ENCODE assay signal across 27 mouse cellular contexts in the genomic region with DNA sequence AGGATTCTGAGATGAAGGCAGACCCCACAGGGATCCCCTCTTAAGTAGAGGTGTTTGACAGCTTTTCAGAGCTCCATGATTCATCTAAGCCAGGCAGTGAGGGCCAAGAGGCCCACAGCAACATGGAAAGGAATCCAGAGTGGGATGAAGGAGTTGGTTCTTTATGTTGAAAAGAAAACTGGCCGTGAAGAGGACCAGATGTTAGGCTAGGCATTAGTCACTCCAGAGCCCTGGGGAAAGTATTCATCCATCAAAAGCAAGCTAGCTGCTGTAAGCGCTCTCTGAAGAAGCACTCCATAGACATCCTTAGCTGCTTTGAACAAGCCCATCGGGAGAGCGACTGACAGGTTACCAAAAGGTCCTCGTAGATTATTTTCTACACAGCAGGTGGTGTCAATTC.
DNase-seq lines count a peak whose midpoint lies in the region; ATAC-seq lines count a peak whose summit lies in the region.
"Had no signal": no experiment of that assay in that cellular context is flagged by ENCODE, and none has a peak within 500 bp of the region (broad histone marks: within the 10 kb centered on the region; RNA-seq: fewer than 3 reads in every experiment).

No protein-coding gene starts in this region.

- 0 out of 2 replicates have a peak overlapping the region, but pooled peaks have one; percentile 8 for H3K27ac ChIP-seq in heart, embryonic 13.5 days (replicated peaks)
- no peak overlapping the region for H3K27ac ChIP-seq in midbrain, embryonic 11.5 days (ENCODE audit: low read depth, low read length)
- no peak overlapping the region for H3K27ac ChIP-seq in midbrain, embryonic 10.5 days (replicated peaks)
- H3K27ac ChIP-seq in neural tube, embryonic 11.5 days (ENCODE audit: low read depth, low read length): no peak overlapping the region
- no peak overlapping the region for H3K27ac ChIP-seq in liver, embryonic 11.5 days (ENCODE audit: low read depth, low read length)
- H3K27ac ChIP-seq: forebrain, embryonic 10.5 days; forebrain, embryonic 15.5 days; hindbrain, embryonic 12.5 days; left cerebral cortex, adult 2 months; limb, embryonic 13.5 days; liver, embryonic 13.5 days had no signal

- no peaks in the 10 kb centered on the region for H3K27me3 ChIP-seq in heart, embryonic 13.5 days (replicated peaks)
- H3K27me3 ChIP-seq in midbrain, embryonic 11.5 days (ENCODE audit: control insufficient read depth, insufficient read depth, low read length): no peaks in the 10 kb centered on the region
- peaks cover 3% of the 10 kb centered on the region; the same call in 1 of the 2 replicates for H3K27me3 ChIP-seq in midbrain, embryonic 10.5 days (ENCODE audit: low read depth, poor library complexity, severe bottlenecking)
- no peaks in the 10 kb centered on the region for H3K27me3 ChIP-seq in neural tube, embryonic 11.5 days (ENCODE audit: control insufficient read depth, insufficient read depth, low read length)
- no peaks in the 10 kb centered on the region for H3K27me3 ChIP-seq in liver, embryonic 11.5 days (replicated peaks; ENCODE audit: control insufficient read depth, insufficient read depth, low read length)
- H3K27me3 ChIP-seq: forebrain, embryonic 15.5 days; limb, embryonic 13.5 days; liver, embryonic 13.5 days had no signal

- WGBS in heart, embryonic 13.5 days: 65% methylated on average over 5 of the region's 5 CpGs
- 72% methylated on average over 5 of the region's 5 CpGs for WGBS in midbrain, embryonic 11.5 days
- 87% methylated on average over 5 of the region's 5 CpGs for WGBS in midbrain, embryonic 10.5 days
- 46% methylated on average over 5 of the region's 5 CpGs for WGBS in neural tube, embryonic 11.5 days
- 64% methylated on average over 5 of the region's 5 CpGs for WGBS in liver, embryonic 11.5 days

- peaks cover 23% of the 10 kb centered on the region for H3K4me1 ChIP-seq in heart, embryonic 13.5 days
- no peaks in the 10 kb centered on the region for H3K4me1 ChIP-seq in midbrain, embryonic 11.5 days (ENCODE audit: control insufficient read depth, insufficient read depth, low read length)
- H3K4me1 ChIP-seq in midbrain, embryonic 10.5 days: peaks cover 5% of the 10 kb centered on the region
- no peaks in the 10 kb centered on the region for H3K4me1 ChIP-seq in neural tube, embryonic 11.5 days (ENCODE audit: control insufficient read depth, insufficient read depth, low read length)
- H3K4me1 ChIP-seq in liver, embryonic 11.5 days (replicated peaks; ENCODE audit: control insufficient read depth, insufficient read depth, low read length): no peaks in the 10 kb centered on the region
- H3K4me1 ChIP-seq: forebrain, embryonic 15.5 days; hindbrain, embryonic 12.5 days; liver, embryonic 13.5 days had no signal

- no peaks in the 10 kb centered on the region for H3K36me3 ChIP-seq in heart, embryonic 13.5 days
- no peaks in the 10 kb centered on the region for H3K36me3 ChIP-seq in midbrain, embryonic 11.5 days (ENCODE audit: control insufficient read depth, insufficient read depth, low read length)
- no peaks in the 10 kb centered on the region for H3K36me3 ChIP-seq in midbrain, embryonic 10.5 days
- no peaks in the 10 kb centered on the region for H3K36me3 ChIP-seq in neural tube, embryonic 11.5 days (ENCODE audit: control insufficient read depth, insufficient read depth, low read length)
- no peaks in the 10 kb centered on the region for H3K36me3 ChIP-seq in liver, embryonic 11.5 days (ENCODE audit: control insufficient read depth, insufficient read depth, low read length)
- H3K36me3 ChIP-seq: forebrain, embryonic 10.5 days; forebrain, embryonic 15.5 days; hindbrain, embryonic 12.5 days; limb, embryonic 13.5 days; liver, embryonic 13.5 days had no signal

- no peak overlapping the region for H3K9ac ChIP-seq in heart, embryonic 13.5 days
- no peak overlapping the region for H3K9ac ChIP-seq in midbrain, embryonic 11.5 days (ENCODE audit: low read length)
- H3K9ac ChIP-seq in neural tube, embryonic 11.5 days (ENCODE audit: low read length): no peak overlapping the region
- no peak overlapping the region for H3K9ac ChIP-seq in liver, embryonic 11.5 days (ENCODE audit: low read depth, low read length)
- H3K9ac ChIP-seq: forebrain, embryonic 15.5 days; hindbrain, embryonic 12.5 days; limb, embryonic 13.5 days; liver, embryonic 13.5 days had no signal

- no peak for ATAC-seq in heart, embryonic 13.5 days (ENCODE audit: extremely low read depth, insufficient number of reproducible peaks, low FRiP score, low TSS enrichment)
- ATAC-seq in midbrain, embryonic 11.5 days (ENCODE audit: low FRiP score): no peak
- ATAC-seq in neural tube, embryonic 11.5 days (ENCODE audit: insufficient read depth, low FRiP score, low TSS enrichment): no peak
- ATAC-seq in liver, embryonic 11.5 days (replicated peaks; ENCODE audit: low FRiP score): no peak
- ATAC-seq: forebrain, embryonic 15.5 days; intestine, postnatal 0 days had no signal

- no peak overlapping the region for H3K4me2 ChIP-seq in heart, embryonic 13.5 days
- no peak overlapping the region for H3K4me2 ChIP-seq in midbrain, embryonic 11.5 days
- H3K4me2 ChIP-seq in neural tube, embryonic 11.5 days (ENCODE audit: low read depth): no peak overlapping the region
- no peak overlapping the region for H3K4me2 ChIP-seq in liver, embryonic 11.5 days
- H3K4me2 ChIP-seq: forebrain, embryonic 15.5 days; hindbrain, embryonic 12.5 days; limb, embryonic 13.5 days; liver, embryonic 13.5 days had no signal

- H3K9me3 ChIP-seq in heart, embryonic 13.5 days: no peaks in the 10 kb centered on the region
- H3K9me3 ChIP-seq in midbrain, embryonic 11.5 days (ENCODE audit: control insufficient read depth, low read length): no peaks in the 10 kb centered on the region
- H3K9me3 ChIP-seq in midbrain, embryonic 10.5 days (replicated peaks): no peaks in the 10 kb centered on the region
- H3K9me3 ChIP-seq in neural tube, embryonic 11.5 days (ENCODE audit: control insufficient read depth, low read length): no peaks in the 10 kb centered on the region
- no peaks in the 10 kb centered on the region for H3K9me3 ChIP-seq in liver, embryonic 11.5 days (ENCODE audit: control insufficient read depth, low read length)
- H3K9me3 ChIP-seq: forebrain, embryonic 10.5 days; forebrain, embryonic 15.5 days; hindbrain, embryonic 12.5 days; limb, embryonic 13.5 days; liver, embryonic 13.5 days had no signal

- DNase-seq in heart, postnatal 4 days: no peak
- peak; percentile 79 for DNase-seq in midbrain, embryonic 11.5 days (ENCODE audit: low spot score, missing footprints)
- no peak for DNase-seq in midbrain, embryonic 10.5 days (ENCODE audit: low spot score)
- peak; percentile 60 for DNase-seq in embryo, embryonic 10.5 days (ENCODE audit: low spot score)
- DNase-seq in neural tube, embryonic 11.5 days (ENCODE audit: low spot score): peak; percentile 28
- DNase-seq in liver, embryonic 11.5 days (ENCODE audit: low spot score): no peak
- DNase-seq: adrenal gland, postnatal 36 days; B cell, adult 2 months; cerebellum, adult 11 months; cerebellum, adult 9-10 months; cerebellum, postnatal 36 days; heart, postnatal 14 days; kidney, adult 9 months; kidney, postnatal 25 days; liver, embryonic 13.5 days; lung, adult 18-20 months; midbrain, embryonic 14.5 days; right cerebral cortex, adult 18-20 months; thymus, adult 2 months; thymus, postnatal 36 days had no signal

- no peak overlapping the region for H3K4me3 ChIP-seq in heart, embryonic 13.5 days
- no peak overlapping the region for H3K4me3 ChIP-seq in midbrain, embryonic 11.5 days (ENCODE audit: low read depth, low read length)
- H3K4me3 ChIP-seq in midbrain, embryonic 10.5 days: no peak overlapping the region
- H3K4me3 ChIP-seq in neural tube, embryonic 11.5 days (ENCODE audit: low read depth, low read length): no peak overlapping the region
- H3K4me3 ChIP-seq in liver, embryonic 11.5 days (ENCODE audit: low read depth, low read length): no peak overlapping the region
- H3K4me3 ChIP-seq: forebrain, embryonic 10.5 days; forebrain, embryonic 15.5 days; hindbrain, embryonic 12.5 days; left cerebral cortex, adult 2 months; limb, embryonic 13.5 days; liver, embryonic 13.5 days had no signal

Comparison
In these comparisons a context has a peak if more than half of its experiments do, and no peak if none do; other contexts are left out.
1. DNase-seq: peak in midbrain, embryonic 11.5 days (single experiment), embryo, embryonic 10.5 days (single experiment) and neural tube, embryonic 11.5 days (single experiment); none in heart, postnatal 4 days (single experiment), midbrain, embryonic 10.5 days (single experiment) and liver, embryonic 11.5 days (single experiment).